In genomic region chr19:53066934-53067333, GRCm38 (mm10) we compare ENCODE assay signal across 11 mouse cellular contexts. TPM values are rescaled to one million over a fixed set of nuclear protein-coding genes. Genes with fewer than 3 reads are reported as not detected.
DNase-seq lines count a peak whose midpoint lies in the region; ATAC-seq and TF ChIP-seq lines count a peak whose summit lies in the region.
"Had no signal": no experiment of that assay in that cellular context is flagged by ENCODE, and none has a peak within 500 bp of the region (broad histone marks: within the 10 kb centered on the region; RNA-seq: fewer than 3 reads in every experiment).

No protein-coding gene starts in this region.

- no peak overlapping the region for H3K4me3 ChIP-seq in hindbrain, embryonic 12.5 days
- no peak overlapping the region for H3K4me3 ChIP-seq in hindbrain, embryonic 13.5 days
- no peak overlapping the region for H3K4me3 ChIP-seq in kidney, postnatal 0 days (replicated peaks; ENCODE audit: low read depth, low read length)
- H3K4me3 ChIP-seq in stomach, embryonic 14.5 days (ENCODE audit: low read depth, low read length): no peak overlapping the region
- H3K4me3 ChIP-seq: liver, embryonic 15.5 days had no signal

- H3K27ac ChIP-seq in hindbrain, embryonic 12.5 days: no peak overlapping the region
- no peak overlapping the region for H3K27ac ChIP-seq in hindbrain, embryonic 13.5 days
- peak overlapping the region; percentile 47; the same call in 1 of the 2 replicates for H3K27ac ChIP-seq in kidney, postnatal 0 days
- peak overlapping the region; percentile 62; the same call in 1 of the 2 replicates for H3K27ac ChIP-seq in stomach, embryonic 14.5 days (ENCODE audit: low read length)
- H3K27ac ChIP-seq: liver, embryonic 15.5 days had no signal

- TF ChIP-seq CTCF in kidney, postnatal 0 days (IDR thresholded peaks at IDR 0.05; ENCODE audit: low read depth): no peak

- H3K9ac ChIP-seq in hindbrain, embryonic 12.5 days: no peak overlapping the region
- no peak overlapping the region for H3K9ac ChIP-seq in hindbrain, embryonic 13.5 days
- H3K9ac ChIP-seq in kidney, postnatal 0 days (ENCODE audit: low read depth, low read length): no peak overlapping the region
- H3K9ac ChIP-seq in stomach, embryonic 14.5 days (replicated peaks; ENCODE audit: low read depth, low read length): no peak overlapping the region
- H3K9ac ChIP-seq: liver, embryonic 15.5 days had no signal

- peak overlapping the region; percentile 13; the same call in 1 of the 2 replicates for H3K4me2 ChIP-seq in hindbrain, embryonic 12.5 days (replicated peaks)
- no peak overlapping the region for H3K4me2 ChIP-seq in hindbrain, embryonic 13.5 days
- peak overlapping the region; percentile 40 for H3K4me2 ChIP-seq in kidney, postnatal 0 days (ENCODE audit: low read length)
- peak overlapping the region; percentile 26; the same call in 1 of the 2 replicates for H3K4me2 ChIP-seq in stomach, embryonic 14.5 days (replicated peaks; ENCODE audit: low read depth, low read length)
- H3K4me2 ChIP-seq: liver, embryonic 15.5 days had no signal

- 54% methylated on average over 10 of the region's 10 CpGs for WGBS in hindbrain, embryonic 12.5 days
- 59% methylated on average over 10 of the region's 10 CpGs for WGBS in hindbrain, embryonic 13.5 days
- 17% methylated on average over 10 of the region's 10 CpGs for whole genome bisulfite sequencing in kidney, postnatal 0 days
- 24% methylated on average over 10 of the region's 10 CpGs for WGBS in stomach, embryonic 14.5 days

- no peaks in the 10 kb centered on the region for H3K27me3 ChIP-seq in hindbrain, embryonic 12.5 days
- H3K27me3 ChIP-seq in hindbrain, embryonic 13.5 days: no peaks in the 10 kb centered on the region
- no peaks in the 10 kb centered on the region for H3K27me3 ChIP-seq in kidney, postnatal 0 days (ENCODE audit: insufficient read depth, low read length)
- no peaks in the 10 kb centered on the region for H3K27me3 ChIP-seq in stomach, embryonic 14.5 days (ENCODE audit: control insufficient read depth, insufficient read depth, low read length)
- H3K27me3 ChIP-seq: liver, embryonic 15.5 days had no signal

- peak; percentile 77 to 85 for DNase-seq in heart, adult 9 months (ENCODE audit: low spot score in 2 of 2)
- DNase-seq in kidney, postnatal 0 days (ENCODE audit: low spot score): peak; percentile 86
- no peak for DNase-seq in frontal cortex, postnatal 36 days (ENCODE audit: low spot score in 2 of 2)
- no peak for DNase-seq in liver
- DNase-seq in yolk sac, embryonic 10.5 days (ENCODE audit: low spot score): no peak
- DNase-seq: cerebellum, postnatal 10 days; spleen, adult 18-20 months had no signal

- ATAC-seq in hindbrain, embryonic 12.5 days (ENCODE audit: low FRiP score): no peak
- no peak for ATAC-seq in hindbrain, embryonic 13.5 days (ENCODE audit: low FRiP score)
- ATAC-seq in kidney, postnatal 0 days (replicated peaks; ENCODE audit: low FRiP score, low read depth): peak; percentile 77
- peak; percentile 56; the same call in 1 of the 2 replicates for ATAC-seq in stomach, embryonic 14.5 days (ENCODE audit: insufficient number of reproducible peaks, insufficient read depth, low FRiP score, low read depth)

- peaks cover 7% of the 10 kb centered on the region; the same call in 1 of the 2 replicates for H3K4me1 ChIP-seq in hindbrain, embryonic 12.5 days
- H3K4me1 ChIP-seq in hindbrain, embryonic 13.5 days (replicated peaks): no peaks in the 10 kb centered on the region
- 0 out of 2 replicates have a peak, but pooled peaks cover 3% of the 10 kb centered on the region for H3K4me1 ChIP-seq in kidney, postnatal 0 days (replicated peaks; ENCODE audit: insufficient read depth, low read length)
- H3K4me1 ChIP-seq in stomach, embryonic 14.5 days (ENCODE audit: control insufficient read depth, insufficient read depth, low read length): peaks cover 23% of the 10 kb centered on the region
- H3K4me1 ChIP-seq: liver, embryonic 15.5 days had no signal

- H3K36me3 ChIP-seq in hindbrain, embryonic 12.5 days: no peaks in the 10 kb centered on the region
- H3K36me3 ChIP-seq in hindbrain, embryonic 13.5 days: no peaks in the 10 kb centered on the region
- H3K36me3 ChIP-seq in kidney, postnatal 0 days (ENCODE audit: insufficient read depth, low read length): no peaks in the 10 kb centered on the region
- no peaks in the 10 kb centered on the region for H3K36me3 ChIP-seq in stomach, embryonic 14.5 days (ENCODE audit: control insufficient read depth, insufficient read depth, low read length)
- H3K36me3 ChIP-seq: liver, embryonic 15.5 days had no signal

- H3K9me3 ChIP-seq in hindbrain, embryonic 12.5 days (replicated peaks): no peaks in the 10 kb centered on the region
- no peaks in the 10 kb centered on the region for H3K9me3 ChIP-seq in hindbrain, embryonic 13.5 days
- H3K9me3 ChIP-seq in kidney, postnatal 0 days (replicated peaks; ENCODE audit: low read length): no peaks in the 10 kb centered on the region
- H3K9me3 ChIP-seq in stomach, embryonic 14.5 days (ENCODE audit: control insufficient read depth, low read depth, low read length): no peaks in the 10 kb centered on the region
- H3K9me3 ChIP-seq: liver, embryonic 15.5 days had no signal

RNA-seq across cellular contexts. Expression of gene Xpnpep1, which starts 26.9 kb away (rescaled TPM):
- 159 and 166 TPM in 2 replicates for polyA plus RNA-seq in hindbrain, embryonic 12.5 days (2016; fragmentation: Nextera tagmentation; extraction: Ambion mirVana)
- 132 and 138 TPM in 2 replicates for polyA plus RNA-seq in hindbrain, embryonic 13.5 days (2015; fragmentation: Nextera tagmentation; extraction: Ambion mirVana)
- 147 and 164 TPM in 2 replicates for polyA plus RNA-seq in kidney, postnatal 0 days (2015; fragmentation: Nextera tagmentation; extraction: Ambion mirVana)
- polyA plus RNA-seq in stomach, embryonic 14.5 days (2014; fragmentation: Nextera tagmentation; extraction: Ambion mirVana): 157 TPM in 2 replicates

Comparison
In these comparisons a context has a peak if more than half of its experiments do, and no peak if none do; other contexts are left out.
1. ATAC-seq: peak in kidney, postnatal 0 days (single experiment) and stomach, embryonic 14.5 days (single experiment); none in hindbrain, embryonic 12.5 days (single experiment) and hindbrain, embryonic 13.5 days (single experiment).
2. H3K27ac ChIP-seq: peak in kidney, postnatal 0 days (single experiment) and stomach, embryonic 14.5 days (single experiment); none in hindbrain, embryonic 12.5 days (single experiment) and hindbrain, embryonic 13.5 days (single experiment).
3. DNase-seq: peak in heart, adult 9 months (2 of 2) and kidney, postnatal 0 days (single experiment); none in frontal cortex, postnatal 36 days (0 of 2), liver (single experiment) and yolk sac, embryonic 10.5 days (single experiment).